Mouse (Mus musculus) forebrain, embryonic 11.5 days (tissue): Measurements from ENCODE around the gene AC124502.3. TPM values are rescaled to one million over a fixed set of nuclear protein-coding genes. Genes with fewer than 3 reads are reported as not detected.

ENCODE experiments used
- ATAC-seq: fragments of 200-750 bp; cut with Nextera tagmentation; replicated peaks from 2 replicates; pipeline ENCODE4 v1.8.0; 2017; ENCODE audit warnings: moderate TSS enrichment; ENCODE audit not compliant: low FRiP score
- DNase-seq: peaks from one replicate; pipeline ENCODE4 v3.0.0-alpha.2; 2017; ENCODE audit warnings: low spot score
- H3K27ac ChIP-seq: fragments of 300-500 bp; sonication (generic); 2 replicates; pipeline ENCODE4 v1.5.1; 2014; ENCODE audit warnings: low read depth, low read length
- H3K27me3 ChIP-seq: fragments of 300-500 bp; sonication (generic); 2 replicates; pipeline ENCODE4 v1.6.1; 2014; ENCODE audit warnings: mild to moderate bottlenecking, low read length, mixed read lengths; ENCODE audit not compliant: control insufficient read depth, insufficient read depth
- H3K36me3 ChIP-seq: fragments of 300-500 bp; sonication (generic); 2 replicates; pipeline ENCODE4 v1.6.1; 2014; ENCODE audit warnings: mild to moderate bottlenecking, low read length, moderate library complexity, mixed read lengths; ENCODE audit not compliant: control insufficient read depth, insufficient read depth
- H3K4me1 ChIP-seq: fragments of 300-500 bp; sonication (generic); replicated peaks from 2 replicates; pipeline ENCODE4 v1.6.1; 2014; ENCODE audit warnings: low read length, mixed read lengths; ENCODE audit not compliant: control insufficient read depth, insufficient read depth
- H3K4me2 ChIP-seq: fragments of 300-500 bp; sonication (generic); 2 replicates; pipeline ENCODE4 v1.6.1; 2014; ENCODE audit warnings: low read depth, mild to moderate bottlenecking, low read length, moderate library complexity, mixed read lengths; ENCODE audit not compliant: severe bottlenecking
- H3K4me3 ChIP-seq: fragments of 300-500 bp; sonication (generic); 2 replicates; pipeline ENCODE4 v1.5.1; 2014; ENCODE audit warnings: low read depth, low read length
- H3K9ac ChIP-seq: fragments of 300-500 bp; sonication (generic); 2 replicates; pipeline ENCODE4 v1.6.1; 2014; ENCODE audit warnings: low read length
- H3K9me3 ChIP-seq: fragments of 300-500 bp; sonication (generic); 2 replicates; pipeline ENCODE4 v1.6.1; 2016; ENCODE audit warnings: low read length, mixed read lengths; ENCODE audit not compliant: control insufficient read depth
- WGBS: fragments of 180-500 bp; shearing (Covaris S2); extraction: QIAGEN DNeasy Blood & Tissue Kit; methylation state at CpG from one replicate; pipeline ENCODE4 v1.1.7; 2014; 5-methylcytosine and 5-hydroxymethylcytosine counted together
- polyA plus RNA-seq: library from polyadenylated mRNA; unstranded; fragments of >200 nt; fragmentation: Nextera tagmentation; extraction: Ambion mirVana; gene quantifications from 2 replicates; pipeline ENCODE4 v1.2.1, GENCODE M21; 2014

The AC124502.3 gene
- polyA plus RNA-seq, 1 experiment from 2014 or later, result 4.2 TPM

DNA sequence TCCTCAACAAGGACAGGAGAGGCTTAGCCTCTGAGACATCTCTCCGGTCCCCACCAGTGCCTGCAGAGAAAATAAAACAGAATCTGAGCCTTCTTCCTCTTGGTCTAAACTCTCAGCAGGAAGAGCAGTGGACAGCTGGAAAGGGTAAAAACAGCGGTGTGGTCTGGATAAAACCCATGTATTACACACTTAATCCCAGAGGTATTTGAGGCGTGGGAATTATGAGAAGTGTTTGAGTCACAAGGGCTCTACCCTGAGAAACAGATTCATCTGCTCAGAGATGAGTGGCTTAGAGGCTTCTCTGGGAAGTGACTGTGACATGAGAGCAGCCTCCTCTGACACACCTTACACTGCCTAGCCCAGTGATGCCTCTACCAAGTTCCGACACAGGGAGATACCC lies 21.1 kb upstream of the AC124502.3 start:
- Histone ChIP-seq H3K27ac (no peak overlapping the region), H3K9me3 (no peaks in the 10 kb centered on the region), H3K36me3 (no peaks in the 10 kb centered on the region), H3K4me3 (no peak overlapping the region), H3K9ac (no peak overlapping the region), H3K4me2 (no peak overlapping the region), H3K27me3 (no peaks in the 10 kb centered on the region), H3K4me1 (no peaks in the 10 kb centered on the region)
- DNase-seq, result no peak
- WGBS, result 83% methylated on average over 4 of the region's 4 CpGs
- no peak for ATAC-seq

DNA sequence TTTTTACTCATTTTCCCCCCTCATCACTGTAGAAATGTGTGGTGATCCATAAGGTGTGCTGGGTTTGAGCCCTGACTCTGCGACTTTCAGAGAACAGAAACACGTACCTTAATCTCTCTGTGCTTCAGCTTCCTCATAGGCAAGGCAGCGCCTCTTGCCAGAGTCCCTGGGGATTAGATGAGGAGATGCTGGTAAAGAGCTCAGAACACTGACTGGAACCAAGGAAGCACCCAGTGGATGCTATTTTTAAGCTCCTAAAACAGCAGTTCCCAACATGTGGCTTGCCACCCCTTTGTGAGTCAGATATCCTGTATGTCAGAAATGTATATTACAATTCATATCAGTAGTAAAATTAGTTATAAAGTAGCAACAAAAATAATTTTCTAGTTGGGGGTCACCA lies 20.5 kb upstream of the AC124502.3 start:
- Histone ChIP-seq H3K4me3 (no peak overlapping the region), H3K9me3 (no peaks in the 10 kb centered on the region), H3K27ac (no peak overlapping the region), H3K9ac (no peak overlapping the region), H3K4me2 (no peak overlapping the region), H3K4me1 (no peaks in the 10 kb centered on the region), H3K36me3 (no peaks in the 10 kb centered on the region), H3K27me3 (no peaks in the 10 kb centered on the region)
- DNase-seq, result no peak
- ATAC-seq, result no peak
- 82% methylated on average over 3 of the region's 3 CpGs for WGBS

DNA sequence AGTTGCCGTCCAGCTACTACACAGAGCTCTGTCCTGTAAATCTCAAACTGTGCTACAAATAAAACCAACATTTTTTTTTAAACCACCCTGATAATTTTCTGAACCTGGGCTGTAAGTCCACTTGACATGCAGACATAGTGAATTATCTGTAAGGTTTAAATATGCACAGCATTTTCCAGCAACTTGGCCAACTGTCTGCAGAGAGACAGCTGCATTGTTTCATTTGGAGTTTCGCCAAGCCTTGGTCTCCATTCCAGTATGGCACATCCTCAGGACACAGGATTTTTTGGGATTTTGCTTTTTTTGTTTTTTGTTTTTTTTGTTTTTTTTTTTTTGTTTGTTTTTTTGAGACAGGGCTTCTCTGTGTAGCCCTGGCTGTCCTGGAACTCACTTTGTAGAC lies 17.3 kb upstream of the AC124502.3 start:
- Histone ChIP-seq H3K4me2 (no peak overlapping the region), H3K27ac (no peak overlapping the region), H3K9me3 (no peaks in the 10 kb centered on the region), H3K27me3 (no peaks in the 10 kb centered on the region), H3K4me3 (no peak overlapping the region), H3K36me3 (no peaks in the 10 kb centered on the region), H3K4me1 (0 out of 2 replicates have a peak, but pooled peaks cover 2% of the 10 kb centered on the region), H3K9ac (no peak overlapping the region)
- DNase-seq, result no peak
- WGBS, result 91% methylated on average over 2 of the region's 2 CpGs
- ATAC-seq, result no peak

DNA sequence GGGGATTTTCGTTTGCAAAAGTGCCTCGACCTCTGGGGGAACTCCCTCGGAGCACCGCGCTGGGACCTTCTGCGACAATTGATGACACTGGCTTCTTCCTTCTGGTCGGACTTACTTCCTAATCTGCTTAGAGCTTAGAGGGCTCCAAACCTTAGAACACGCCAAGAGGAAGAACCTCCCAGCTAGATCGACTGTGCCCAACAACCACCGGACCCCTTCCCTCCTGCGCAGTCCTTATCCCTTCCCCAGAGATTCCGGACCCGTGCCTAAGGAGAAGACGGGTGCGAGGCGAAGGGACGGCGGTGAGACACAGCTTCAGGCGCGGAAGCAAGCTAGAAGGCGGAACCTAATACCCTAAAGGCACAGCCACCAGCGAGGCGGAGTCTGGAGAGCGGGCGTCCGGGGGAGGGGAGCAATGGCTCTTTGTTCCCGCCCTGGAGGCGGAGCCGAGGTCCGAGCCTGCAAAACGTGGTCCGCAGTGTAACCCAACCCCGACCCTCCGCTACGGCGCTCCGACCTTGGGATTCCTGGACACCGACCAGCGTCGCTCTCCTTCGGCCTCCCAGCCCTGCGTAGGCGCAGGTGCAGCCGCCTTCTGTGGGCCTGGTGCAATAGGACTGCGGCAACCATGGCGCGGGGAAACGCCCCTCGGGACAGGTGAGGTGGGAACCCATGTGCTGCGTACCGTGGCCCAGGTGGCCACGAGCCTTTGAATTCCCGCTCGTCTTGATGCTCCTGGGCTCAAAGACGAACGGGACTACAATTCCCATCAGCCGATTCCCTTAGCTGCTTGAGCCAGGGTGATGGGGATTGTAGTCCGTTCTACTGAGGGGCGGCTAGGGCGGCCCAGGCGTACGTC lies 14.8 kb upstream of the AC124502.3 start, which contains the start of gene Slc29a2:
Slc29a2 (plus strand) TSS at position 240 of the 859 bp plus-strand sequence.
- Histone ChIP-seq H3K27me3 (no peaks in the 10 kb centered on the region), H3K4me1 (0 out of 2 replicates have a peak, but pooled peaks cover 2% of the 10 kb centered on the region), H3K36me3 (no peaks in the 10 kb centered on the region; the same call in 1 of the 2 replicates), H3K4me2 (peak within 1 kb of the TSS; percentile 84), H3K9me3 (no peaks in the 10 kb centered on the region), H3K27ac (peak within 1 kb of the TSS; percentile 73), H3K9ac (peak within 1 kb of the TSS; percentile 82), H3K4me3 (peak within 1 kb of the TSS; percentile 49)
- under 1% methylated on average over 61 of the region's 62 CpGs for WGBS
- ATAC-seq, result peak; percentile 96
- peak; percentile 96 for DNase-seq

DNA sequence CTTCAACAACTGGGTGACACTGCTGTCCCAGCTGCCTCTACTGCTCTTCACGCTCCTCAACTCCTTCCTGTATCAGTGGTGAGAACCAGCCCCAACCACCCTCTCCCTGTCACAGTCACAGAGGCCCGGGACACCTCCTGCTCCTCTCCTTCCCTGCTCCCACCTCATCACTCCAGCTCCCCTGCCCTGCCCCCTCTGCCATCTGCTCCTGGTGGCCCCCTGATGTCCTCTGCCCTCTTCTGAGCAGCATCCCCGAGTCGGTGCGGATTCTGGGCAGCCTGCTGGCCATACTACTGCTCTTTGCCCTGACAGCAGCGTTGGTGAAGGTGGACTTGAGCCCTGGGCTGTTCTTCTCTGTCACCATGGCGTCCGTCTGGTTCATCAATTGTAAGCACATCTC lies 12.6 kb upstream of the AC124502.3 start:
- DNase-seq, result no peak
- H3K27me3 ChIP-seq, result no peaks in the 10 kb centered on the region
- no peak overlapping the region for H3K9ac ChIP-seq
- 92% methylated on average over 8 of the region's 8 CpGs for WGBS
- H3K4me1 ChIP-seq, result 0 out of 2 replicates have a peak, but pooled peaks cover 2% of the 10 kb centered on the region
- no peak overlapping the region for H3K4me3 ChIP-seq
- no peak overlapping the region for H3K4me2 ChIP-seq
- no peak for ATAC-seq
- no peak overlapping the region for H3K27ac ChIP-seq
- no peaks in the 10 kb centered on the region; the same call in 1 of the 2 replicates for H3K36me3 ChIP-seq
- H3K9me3 ChIP-seq, result no peaks in the 10 kb centered on the region

DNA sequence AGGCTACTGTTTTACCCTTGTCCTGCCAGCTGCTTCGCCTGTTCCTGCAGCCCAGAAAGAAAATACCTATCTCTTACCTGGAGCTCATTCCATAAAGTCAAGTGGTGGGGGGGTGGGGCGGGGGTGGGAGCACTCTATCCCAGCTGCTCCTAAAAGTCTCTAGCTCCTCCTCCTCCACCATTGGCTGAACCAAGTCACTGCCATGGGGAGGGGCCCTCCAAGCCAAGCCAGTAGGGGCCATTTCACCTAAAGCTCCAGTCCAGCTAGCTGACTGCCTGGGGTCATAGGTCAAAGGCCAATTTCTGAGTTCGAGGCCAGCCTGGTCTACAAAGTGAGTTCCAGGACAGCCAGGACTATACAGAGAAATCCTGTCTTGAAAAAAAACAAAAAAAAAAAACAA lies 6.0 kb upstream of the AC124502.3 start:
- no peaks in the 10 kb centered on the region for H3K4me1 ChIP-seq
- DNase-seq (no peak), ATAC-seq (no peak)
- H3K27me3 ChIP-seq, result no peaks in the 10 kb centered on the region
- no peak overlapping the region for H3K27ac ChIP-seq
- H3K9ac ChIP-seq, result no peak overlapping the region
- no peak overlapping the region for H3K4me3 ChIP-seq
- 77% methylated on average over 3 of the region's 3 CpGs for WGBS
- H3K36me3 ChIP-seq, result no peaks in the 10 kb centered on the region; the same call in 1 of the 2 replicates
- H3K9me3 ChIP-seq, result no peaks in the 10 kb centered on the region
- no peak overlapping the region for H3K4me2 ChIP-seq

DNA sequence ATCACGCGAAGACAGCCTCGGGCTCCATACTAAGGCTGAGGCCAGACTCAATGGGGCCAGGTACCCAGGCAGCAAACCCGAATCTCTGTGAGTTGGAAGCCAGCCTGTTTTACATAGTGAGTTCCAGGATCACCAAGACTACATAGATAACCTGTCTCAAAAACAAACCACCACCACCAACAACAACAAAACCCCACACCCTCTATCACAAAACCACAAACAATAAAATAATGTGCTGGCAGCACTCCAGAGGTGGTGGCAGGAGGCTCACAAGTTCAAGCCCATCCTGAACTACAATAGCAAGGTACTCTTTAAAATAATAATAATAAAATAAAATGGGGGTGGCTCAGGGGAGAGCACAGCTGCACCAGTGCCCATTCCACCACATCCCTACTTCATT lies 2.1 kb upstream of the AC124502.3 start:
- 89% methylated on average over 4 of the region's 4 CpGs for WGBS
- H3K4me2 ChIP-seq, result no peak overlapping the region
- no peak for DNase-seq

DNA sequence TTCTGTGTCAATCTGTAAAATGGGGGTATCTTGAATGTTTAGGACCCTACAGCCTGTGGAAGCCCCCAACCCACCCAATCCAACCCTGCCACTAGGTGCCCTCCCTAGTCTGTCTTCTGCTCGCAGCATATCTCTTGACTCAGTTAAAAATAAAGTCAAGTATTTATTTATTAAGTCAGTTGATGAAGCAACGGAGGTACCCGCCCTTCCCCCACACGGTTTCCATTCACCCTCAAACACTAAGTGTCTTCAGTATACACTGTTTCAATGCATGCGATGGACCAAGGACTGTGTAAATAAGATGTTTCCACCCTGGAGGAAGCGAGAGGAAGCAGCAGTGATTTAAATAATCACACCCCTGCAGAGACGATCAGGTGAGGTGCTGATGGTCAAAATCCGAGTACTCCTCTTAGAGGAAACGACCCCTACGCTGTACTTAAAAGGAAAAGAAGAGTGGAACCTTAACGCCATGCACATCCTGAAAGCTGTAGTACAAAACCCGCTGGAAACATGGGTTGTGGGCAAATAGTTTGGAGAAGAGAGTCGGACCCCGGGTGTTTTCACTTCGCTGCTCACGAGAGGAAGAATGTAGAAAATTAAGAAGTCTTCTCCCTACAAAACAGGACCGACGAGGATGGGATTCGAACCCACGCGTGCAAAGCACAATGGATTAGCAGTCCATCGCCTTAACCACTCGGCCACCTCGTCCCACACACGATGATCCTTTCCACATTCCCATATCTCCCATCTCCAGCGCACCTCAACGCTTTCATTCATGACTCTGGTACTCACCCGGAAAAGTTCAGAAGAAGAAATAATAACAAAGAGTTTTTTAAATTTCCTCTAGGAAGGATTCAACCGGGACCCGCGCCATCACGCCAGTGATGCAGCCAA lies 766 bp upstream of the AC124502.3 start:
- Histone ChIP-seq H3K4me3 (peak overlapping the region; percentile 76), H3K4me1 (peaks cover 16% of the 10 kb centered on the region; the same call in 1 of the 2 replicates), H3K4me2 (peak overlapping the region; percentile 99), H3K9me3 (no peaks in the 10 kb centered on the region), H3K9ac (peak overlapping the region; percentile 89), H3K27me3 (no peaks in the 10 kb centered on the region), H3K27ac (peak overlapping the region; percentile 78), H3K36me3 (no peaks in the 10 kb centered on the region; the same call in 1 of the 2 replicates)
- peak; percentile 65 for ATAC-seq
- 7% methylated on average over 32 of the region's 32 CpGs for whole genome bisulfite sequencing
- peak; percentile 94 for DNase-seq

More for the DNA sequence above, 2.1 kb upstream of the AC124502.3 start:
- H3K9me3 ChIP-seq, result no peaks in the 10 kb centered on the region
- H3K4me1 ChIP-seq, result peaks cover 13% of the 10 kb centered on the region; the same call in 1 of the 2 replicates
- H3K9ac ChIP-seq, result no peak overlapping the region
- ATAC-seq, result no peak
- no peaks in the 10 kb centered on the region for H3K36me3 ChIP-seq
- no peak overlapping the region for H3K27ac ChIP-seq
- H3K4me3 ChIP-seq, result no peak overlapping the region
- H3K27me3 ChIP-seq, result no peaks in the 10 kb centered on the region
